Mouse (Mus musculus) A20 (cell line): Measurements from ENCODE around the gene Ggnbp2.
A peak's percentile ranks its signal among the peaks of the same experiment; 100 is the strongest.

Source experiments
- DNase-seq: peaks from one replicate; pipeline ENCODE4 v3.0.0-alpha.2; 2011; ENCODE audit warnings: low read depth, low spot score

The Ggnbp2 gene

GRCm38 (mm10) chr11:84870337-84871043 lies at the start of gene Ggnbp2:
Gene Ggnbp2 (minus strand): TSS chr11:84870817.
- peak; percentile 94 for DNase-seq

- DNase-seq, result no peak
Measured at GRCm38 (mm10) chr11:84919951-84920350, 49.3 kb upstream of the Ggnbp2 start.

DNA sequence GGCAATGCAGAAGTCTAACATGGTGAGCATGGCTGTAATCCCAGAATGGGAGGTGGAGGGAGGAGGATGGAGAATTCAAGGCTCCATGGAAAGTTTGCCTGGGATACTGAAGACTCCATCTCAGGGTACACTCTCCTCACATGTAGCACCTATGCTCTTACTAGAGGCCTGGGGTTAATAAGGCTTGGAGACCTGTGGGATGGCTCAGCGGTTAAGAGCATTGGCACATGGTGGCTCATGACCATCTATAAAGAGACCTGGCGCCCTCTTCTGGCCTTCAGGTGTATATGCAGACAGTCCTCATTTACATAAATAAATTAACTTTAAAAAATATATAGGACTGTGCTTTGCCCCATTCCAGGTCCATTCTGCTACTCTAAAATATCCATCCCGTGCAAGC lies 48.7 kb upstream of the Ggnbp2 start:
- DNase-seq, result peak; percentile 69

GRCm38 (mm10) chr11:84918425-84918824 lies 47.8 kb upstream of the Ggnbp2 start:
- DNase-seq, result peak; percentile 90

DNA sequence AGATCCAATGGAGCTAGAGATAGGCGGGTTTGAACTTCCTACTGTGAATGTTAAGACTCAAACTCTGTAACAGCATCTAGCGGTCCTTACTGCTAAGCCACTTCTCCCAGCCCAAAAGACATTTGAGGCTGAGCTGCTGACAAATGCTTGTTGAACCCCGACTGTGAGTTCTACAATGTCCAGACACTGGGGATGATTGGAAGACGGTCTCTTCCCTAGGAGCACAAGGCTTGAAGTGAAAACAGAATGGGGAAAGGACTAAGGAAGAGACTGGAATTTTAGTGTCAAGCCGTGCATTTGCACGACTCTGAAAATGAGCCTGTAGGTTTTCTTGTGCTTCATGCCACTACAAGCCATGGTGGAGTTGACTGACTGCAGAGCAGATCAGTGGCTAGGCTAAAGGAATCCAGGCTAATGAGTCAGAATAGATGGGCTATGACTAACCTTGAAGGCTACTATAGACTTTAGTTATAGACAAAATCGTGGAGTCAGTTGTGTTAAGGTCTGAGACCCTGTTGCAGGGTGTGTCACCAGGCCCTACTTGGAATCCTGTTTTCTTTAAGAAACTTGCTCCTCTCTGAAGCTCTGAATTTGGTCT lies 46.2 kb upstream of the Ggnbp2 start:
- DNase-seq, result no peak

GRCm38 (mm10) chr11:84916053-84916702 lies 45.6 kb upstream of the Ggnbp2 start, which contains the start of gene Znhit3:
Gene Znhit3 (minus strand): TSS chr11:84916366.
- DNase-seq, result peak; percentile 86

GRCm38 (mm10) chr11:84914673-84915072 lies 44.1 kb upstream of the Ggnbp2 start:
- DNase-seq, result peak; percentile 51

- no peak for DNase-seq
Measured at GRCm38 (mm10) chr11:84910411-84910810, 39.8 kb upstream of the Ggnbp2 start.

GRCm38 (mm10) chr11:84908480-84908879 lies 37.9 kb upstream of the Ggnbp2 start:
- no peak for DNase-seq

GRCm38 (mm10) chr11:84907081-84907480 lies 36.5 kb upstream of the Ggnbp2 start:
- no peak for DNase-seq

GRCm38 (mm10) chr11:84904597-84905144 lies 34.1 kb upstream of the Ggnbp2 start:
- DNase-seq, result no peak

DNA sequence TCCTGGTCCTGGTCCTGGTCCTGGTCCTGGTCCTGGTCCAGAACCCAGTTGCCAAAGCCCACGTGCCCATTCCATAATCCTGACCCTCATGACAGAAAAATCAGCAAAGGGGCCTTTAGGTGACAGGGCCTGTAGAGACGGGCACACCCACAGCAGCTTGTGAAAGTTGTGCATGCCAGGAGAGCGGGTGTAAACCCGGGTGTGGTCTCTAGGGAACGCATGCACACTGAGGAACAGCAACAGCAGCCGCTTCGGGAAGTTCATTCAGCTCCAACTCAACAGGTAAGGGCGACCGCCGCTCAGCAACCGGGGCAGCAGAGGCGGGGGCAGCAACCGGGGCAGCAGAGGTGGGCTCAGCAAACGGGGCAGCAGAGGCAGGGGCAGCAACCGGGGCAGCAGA lies 22.5 kb upstream of the Ggnbp2 start:
- no peak for DNase-seq

DNA sequence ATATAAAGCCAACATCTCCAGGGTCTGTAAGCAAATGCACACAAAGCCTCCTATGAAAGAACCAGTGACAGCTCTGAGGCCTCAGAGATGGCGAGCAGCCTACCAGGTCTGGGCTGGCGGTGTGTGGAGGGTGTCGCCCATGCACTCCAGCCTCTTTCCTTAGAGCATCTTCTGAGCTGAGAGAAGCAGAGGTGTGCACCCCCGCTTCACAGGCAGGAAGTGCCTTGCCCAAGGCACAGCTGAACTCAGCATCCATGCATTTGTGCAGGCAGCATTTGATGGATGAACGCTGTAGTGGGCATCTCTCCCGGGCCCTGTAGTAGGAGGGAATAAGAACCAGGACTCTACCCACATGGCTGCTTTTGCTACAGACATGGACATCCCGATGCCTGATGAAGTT lies 21.1 kb upstream of the Ggnbp2 start:
- DNase-seq, result no peak

GRCm38 (mm10) chr11:84889492-84889891 lies 18.9 kb upstream of the Ggnbp2 start:
- no peak for DNase-seq

- no peak for DNase-seq
Measured at GRCm38 (mm10) chr11:84888025-84888424, 17.4 kb upstream of the Ggnbp2 start.

DNA sequence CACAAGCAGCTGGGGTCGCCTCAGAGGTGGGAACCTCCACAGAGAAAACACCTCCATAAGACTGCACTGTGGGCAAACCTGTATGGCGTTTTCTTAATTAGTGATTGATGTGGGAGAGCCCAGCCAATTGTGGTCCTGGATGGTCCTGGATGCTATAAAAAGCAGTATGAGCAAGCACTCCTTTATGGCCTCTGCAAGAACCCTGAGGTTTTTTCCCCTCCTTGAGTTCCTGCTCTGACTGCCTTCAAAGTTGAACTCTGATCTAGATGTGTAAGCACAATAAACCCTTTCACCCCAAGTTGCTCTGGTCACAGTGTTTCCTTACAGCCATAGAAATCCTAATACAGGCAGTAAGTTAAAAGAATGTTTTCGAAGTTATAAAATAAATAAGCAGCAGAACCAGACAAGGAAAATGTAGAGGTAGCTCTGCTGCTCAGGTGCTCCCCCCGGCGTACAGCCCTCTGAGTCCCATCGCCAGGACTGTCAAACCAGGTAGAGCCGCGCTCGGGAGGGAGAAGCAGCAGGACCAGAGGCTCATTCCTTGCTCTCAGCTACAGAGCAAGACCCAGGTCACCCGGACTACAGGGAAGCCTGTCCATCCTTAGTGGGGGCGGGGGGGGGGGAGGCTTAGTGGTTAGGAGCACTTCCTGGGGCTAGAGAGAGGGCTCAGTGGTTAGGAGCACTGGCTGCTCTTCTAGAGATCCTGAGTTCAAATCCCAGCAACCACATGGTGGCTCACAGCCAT lies 16.3 kb upstream of the Ggnbp2 start:
- no peak for DNase-seq

- DNase-seq, result no peak
Measured at GRCm38 (mm10) chr11:84886236-84886635, 15.6 kb upstream of the Ggnbp2 start.

DNA sequence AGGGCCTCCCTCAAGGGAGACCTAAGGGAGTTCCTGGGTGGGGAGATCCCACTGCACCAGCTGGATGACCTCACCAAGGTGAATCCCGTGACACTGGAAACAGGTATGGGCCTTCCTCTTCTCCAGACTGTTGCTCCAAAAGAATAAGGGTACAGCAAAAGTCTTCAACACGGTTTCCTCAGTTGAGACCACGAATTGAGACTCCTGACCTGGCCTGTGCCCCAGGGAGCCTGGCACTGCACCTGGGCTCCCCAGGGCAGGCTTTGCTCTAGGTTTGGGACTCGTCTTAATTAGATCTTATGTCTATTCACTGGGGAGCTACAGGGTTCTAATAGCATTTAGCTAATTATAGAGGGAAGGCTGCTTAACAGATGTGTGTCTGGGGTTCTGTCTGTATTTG lies 14.6 kb upstream of the Ggnbp2 start:
- DNase-seq, result no peak

GRCm38 (mm10) chr11:84882346-84882745 lies 11.7 kb upstream of the Ggnbp2 start:
- no peak for DNase-seq

GRCm38 (mm10) chr11:84880971-84881370 lies 10.4 kb upstream of the Ggnbp2 start:
- DNase-seq, result no peak

GRCm38 (mm10) chr11:84880465-84880961 lies 9.9 kb upstream of the Ggnbp2 start:
- DNase-seq, result no peak
